Mouse (Mus musculus) inflammation-experienced regulatory T-cells (primary cell): ENCODE results near the gene Dll1. TPM values are rescaled to one million over a fixed set of nuclear protein-coding genes. Genes with fewer than 3 reads are reported as not detected.

Experiments used
- polyA plus RNA-seq, 2 experiments: library from polyadenylated mRNA; unstranded; fragments of 100-300 nt; shearing (Covaris generic); gene quantifications; one replicate each; pipeline ENCODE4 v1.2.1; 2017

The Dll1 gene
- under 1 TPM in 1 of 2 experiments, not detected in 1; 0.66 TPM for polyA plus RNA-seq

GRCm38 (mm10) chr17:15376494-15377181, at the start of gene Dll1:
Gene Dll1 (minus strand): TSS chr17:15376872.

GRCm38 (mm10) chr17:15395997-15396675, 19.5 kb upstream of the Dll1 start, which contains the start of gene Fam120b:
Gene Fam120b (plus strand): TSS chr17:15396202.

Other genes with a start within 250 kb of the Dll1 start
- gene Fam120b, start 19.3 kb upstream of the Dll1 start, polyA plus RNA-seq = 10 to 100 TPM; 39.3 to 42.3 TPM
- gene Psmb1, start 122.9 kb upstream of the Dll1 start, polyA plus RNA-seq = 100 to 1,000 TPM; 242 to 245 TPM
- gene Tbp, start 123.0 kb upstream of the Dll1 start, polyA plus RNA-seq = 10 to 100 TPM; 49.4 to 52.3 TPM
- gene Pdcd2, start 150.4 kb upstream of the Dll1 start, polyA plus RNA-seq = 100 to 1,000 TPM in 1 of 2 experiments, 10 to 100 TPM in 1; 91.9 to 133 TPM
- gene Prdm9, start 187.5 kb upstream of the Dll1 start, polyA plus RNA-seq = 1 to 10 TPM; 4.8 to 9.1 TPM